Mouse (Mus musculus): ENCODE measurements around the gene Map3k4. TPM values are rescaled to one million over a fixed set of nuclear protein-coding genes. Genes with fewer than 3 reads are reported as not detected.

Map3k4 gene
- polyA plus RNA-seq, 1 experiment, result 19.6 TPM

DNA sequence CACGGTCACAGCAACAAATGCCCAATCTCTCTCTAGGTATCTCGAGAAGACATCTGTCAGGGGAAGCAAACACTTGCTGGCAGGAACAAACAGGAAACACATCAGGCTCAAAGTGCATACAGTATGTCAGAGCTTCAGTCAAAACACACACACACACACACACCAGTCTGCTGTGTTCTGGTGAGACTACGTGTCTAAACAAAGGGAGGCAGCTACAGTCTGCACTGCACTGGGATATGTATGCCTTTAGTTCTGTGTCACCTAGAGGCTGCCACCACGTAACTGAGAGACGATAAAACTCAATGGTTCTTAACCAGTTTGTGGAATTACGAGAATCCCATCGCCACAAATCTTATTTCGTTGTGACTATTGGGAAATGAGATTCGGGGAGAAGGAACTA lies 88.8 kb downstream of the Map3k4 start:
- H3ac ChIP-seq (ENCODE audit: control insufficient read depth, insufficient read length), result no peak overlapping the region
- TF ChIP-seq POLR2A (IDR thresholded peaks at IDR 0.05; ENCODE audit: insufficient read length, low read depth), result no peak
- no peak for TF ChIP-seq TCF3 (IDR thresholded peaks at IDR 0.05; ENCODE audit: insufficient read length, low read depth)
- no peak for TF ChIP-seq MYOD1 (IDR thresholded peaks at IDR 0.05; ENCODE audit: control insufficient read depth in 1 of 3, insufficient read length in 2 of 3, low read depth in 2 of 3)
- no peak for TF ChIP-seq USF1 (IDR thresholded peaks at IDR 0.05; ENCODE audit: low read depth)
- no peak for TF ChIP-seq MYOG (IDR thresholded peaks at IDR 0.05; ENCODE audit: control insufficient read depth in 1 of 3, insufficient read depth in 1 of 3, insufficient read length in 2 of 3, low read depth in 2 of 3)
- no peak for TF ChIP-seq REST (IDR thresholded peaks at IDR 0.05; ENCODE audit: insufficient read depth, insufficient read length)
- TF ChIP-seq CEBPB (IDR thresholded peaks at IDR 0.05; ENCODE audit: insufficient read depth, poor library complexity, severe bottlenecking), result no peak
- TF ChIP-seq E2F4 (IDR thresholded peaks at IDR 0.05; ENCODE audit: insufficient read depth), result no peak
- H3K4me2 ChIP-seq (ENCODE audit: low read depth), result no peak overlapping the region
- H3K79me2 ChIP-seq (ENCODE audit: control insufficient read depth, insufficient read depth), result no peaks in the 10 kb centered on the region
- no peak overlapping the region for H3K4me3 ChIP-seq
- no peaks in the 10 kb centered on the region for H3K27me3 ChIP-seq (ENCODE audit: control insufficient read depth, insufficient read depth, insufficient read length)
- H3K36me3 ChIP-seq (ENCODE audit: control insufficient read depth, insufficient read depth), result peaks cover 28% of the 10 kb centered on the region

DNA sequence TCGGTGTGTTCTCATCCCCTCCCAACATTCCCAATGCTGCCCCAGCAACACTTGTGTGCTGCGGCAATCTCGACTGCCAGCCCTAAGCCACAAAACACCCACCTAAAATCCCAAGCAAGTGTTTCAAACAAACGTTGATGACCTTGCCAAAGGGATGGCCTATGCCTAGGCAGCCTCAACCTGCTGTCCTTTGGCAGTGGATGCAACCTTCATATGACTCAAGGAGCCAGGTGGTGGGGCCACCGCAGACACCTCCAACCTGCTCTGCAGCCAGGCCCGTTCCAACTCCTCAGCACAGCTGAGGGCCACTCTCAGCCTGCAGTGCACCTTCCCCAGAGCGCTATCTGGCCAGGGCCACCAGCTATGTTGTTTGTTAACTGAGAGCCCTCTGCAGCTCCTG lies 90.1 kb downstream of the Map3k4 start:
- Histone ChIP-seq H3K36me3 (ENCODE audit: control insufficient read depth, insufficient read depth) (peaks cover 23% of the 10 kb centered on the region), H3K4me3 (no peak overlapping the region), H3K79me2 (ENCODE audit: control insufficient read depth, insufficient read depth) (no peaks in the 10 kb centered on the region), H3K27me3 (ENCODE audit: control insufficient read depth, insufficient read depth, insufficient read length) (no peaks in the 10 kb centered on the region), H3ac (ENCODE audit: control insufficient read depth, insufficient read length) (no peak overlapping the region), H3K4me2 (ENCODE audit: low read depth) (no peak overlapping the region)
- TF ChIP-seq MYOG (IDR thresholded peaks at IDR 0.05; ENCODE audit: control insufficient read depth in 1 of 3, insufficient read depth in 1 of 3, insufficient read length in 2 of 3, low read depth in 2 of 3) (peak in 1 of 3 experiments; percentile 9), MAX (IDR thresholded peaks at IDR 0.05; ENCODE audit: low read depth) (no peak), MYOD1 (IDR thresholded peaks at IDR 0.05; ENCODE audit: control insufficient read depth in 1 of 3, insufficient read length in 2 of 3, low read depth in 2 of 3) (peak in 1 of 3 experiments; percentile 63), POLR2A (IDR thresholded peaks at IDR 0.05; ENCODE audit: insufficient read length, low read depth) (no peak)

DNA sequence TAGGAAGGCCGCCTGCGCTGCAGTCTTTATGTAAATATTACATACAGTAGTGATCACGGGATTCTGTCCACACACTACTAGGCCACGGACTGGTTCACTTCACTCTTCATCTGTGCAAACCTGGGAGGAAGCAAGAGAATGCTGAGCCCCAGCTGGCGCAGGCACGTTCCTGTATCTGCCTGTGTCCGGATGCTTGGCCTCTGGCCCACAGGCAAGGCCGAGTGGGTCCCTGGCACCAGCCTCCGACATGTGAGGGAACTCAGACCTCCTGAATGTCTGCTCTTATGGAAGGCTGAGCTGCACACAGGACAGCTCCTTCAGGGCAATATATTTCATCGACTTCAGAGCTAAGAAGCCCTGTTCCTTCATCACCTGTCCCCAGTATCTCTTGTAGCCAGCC lies 90.6 kb downstream of the Map3k4 start:
- Histone ChIP-seq H3K27me3 (ENCODE audit: control insufficient read depth, insufficient read depth, insufficient read length) (no peaks in the 10 kb centered on the region), H3K79me2 (ENCODE audit: control insufficient read depth, insufficient read depth) (no peaks in the 10 kb centered on the region), H3K4me2 (ENCODE audit: low read depth) (no peak overlapping the region), H3ac (ENCODE audit: control insufficient read depth, insufficient read length) (no peak overlapping the region), H3K4me3 (no peak overlapping the region), H3K36me3 (ENCODE audit: control insufficient read depth, insufficient read depth) (peaks cover 19% of the 10 kb centered on the region)
- TF ChIP-seq CEBPB (IDR thresholded peaks at IDR 0.05; ENCODE audit: insufficient read depth, poor library complexity, severe bottlenecking) (no peak), MAX (IDR thresholded peaks at IDR 0.05; ENCODE audit: low read depth) (no peak), E2F4 (IDR thresholded peaks at IDR 0.05; ENCODE audit: insufficient read depth) (no peak), MYOD1 (IDR thresholded peaks at IDR 0.05; ENCODE audit: control insufficient read depth in 1 of 3, insufficient read length in 2 of 3, low read depth in 2 of 3) (no peak), SRF (IDR thresholded peaks at IDR 0.05; ENCODE audit: control insufficient read depth, insufficient read length, low read depth) (no peak), POLR2AphosphoS2 (IDR thresholded peaks at IDR 0.05; ENCODE audit: insufficient read length, low read depth) (no peak), TCF12 (IDR thresholded peaks at IDR 0.05; ENCODE audit: insufficient read depth, poor library complexity, severe bottlenecking) (no peak), POLR2A (IDR thresholded peaks at IDR 0.05; ENCODE audit: insufficient read length, low read depth) (no peak), MYOG (IDR thresholded peaks at IDR 0.05; ENCODE audit: control insufficient read depth in 1 of 3, insufficient read depth in 1 of 3, insufficient read length in 2 of 3, low read depth in 2 of 3) (no peak), REST (IDR thresholded peaks at IDR 0.05; ENCODE audit: insufficient read depth, insufficient read length) (no peak), TCF3 (IDR thresholded peaks at IDR 0.05; ENCODE audit: insufficient read length, low read depth) (no peak), USF1 (IDR thresholded peaks at IDR 0.05; ENCODE audit: low read depth) (no peak)

DNA sequence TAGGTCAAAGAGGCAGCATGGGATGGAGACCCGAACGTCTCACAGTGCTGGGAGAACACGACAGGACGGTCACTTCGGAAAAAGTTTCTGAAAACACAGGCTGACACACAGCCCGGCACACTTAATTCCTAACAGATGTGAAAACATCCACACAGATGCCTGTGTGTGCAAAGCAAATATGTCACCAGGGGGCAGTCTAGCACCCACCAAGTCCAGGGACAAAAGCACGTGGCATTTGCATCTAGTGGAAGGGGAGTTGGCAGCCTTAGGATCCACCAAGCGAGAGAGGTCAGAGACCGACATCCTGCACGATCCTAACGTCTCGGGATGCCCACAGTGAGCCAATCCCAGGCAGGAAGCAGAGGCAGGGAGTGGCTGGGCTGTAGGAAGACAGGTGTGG lies 92.0 kb downstream of the Map3k4 start:
- Histone ChIP-seq H3K4me2 (ENCODE audit: low read depth) (no peak overlapping the region), H3K36me3 (ENCODE audit: control insufficient read depth, insufficient read depth) (peaks cover 16% of the 10 kb centered on the region), H3K4me3 (no peak overlapping the region), H3K79me2 (ENCODE audit: control insufficient read depth, insufficient read depth) (no peaks in the 10 kb centered on the region), H3K27me3 (ENCODE audit: control insufficient read depth, insufficient read depth, insufficient read length) (no peaks in the 10 kb centered on the region), H3ac (ENCODE audit: control insufficient read depth, insufficient read length) (no peak overlapping the region)
- TF ChIP-seq REST (IDR thresholded peaks at IDR 0.05; ENCODE audit: insufficient read depth, insufficient read length) (no peak), CEBPB (IDR thresholded peaks at IDR 0.05; ENCODE audit: insufficient read depth, poor library complexity, severe bottlenecking) (no peak), MYOD1 (IDR thresholded peaks at IDR 0.05; ENCODE audit: control insufficient read depth in 1 of 3, insufficient read length in 2 of 3, low read depth in 2 of 3) (no peak), TCF3 (IDR thresholded peaks at IDR 0.05; ENCODE audit: insufficient read length, low read depth) (no peak), USF1 (IDR thresholded peaks at IDR 0.05; ENCODE audit: low read depth) (no peak), POLR2A (IDR thresholded peaks at IDR 0.05; ENCODE audit: insufficient read length, low read depth) (no peak), TCF12 (IDR thresholded peaks at IDR 0.05; ENCODE audit: insufficient read depth, poor library complexity, severe bottlenecking) (no peak), POLR2AphosphoS2 (IDR thresholded peaks at IDR 0.05; ENCODE audit: insufficient read length, low read depth) (no peak), MYOG (IDR thresholded peaks at IDR 0.05; ENCODE audit: control insufficient read depth in 1 of 3, insufficient read depth in 1 of 3, insufficient read length in 2 of 3, low read depth in 2 of 3) (no peak), E2F4 (IDR thresholded peaks at IDR 0.05; ENCODE audit: insufficient read depth) (no peak), MAX (IDR thresholded peaks at IDR 0.05; ENCODE audit: low read depth) (no peak), SRF (IDR thresholded peaks at IDR 0.05; ENCODE audit: control insufficient read depth, insufficient read length, low read depth) (no peak)

DNA sequence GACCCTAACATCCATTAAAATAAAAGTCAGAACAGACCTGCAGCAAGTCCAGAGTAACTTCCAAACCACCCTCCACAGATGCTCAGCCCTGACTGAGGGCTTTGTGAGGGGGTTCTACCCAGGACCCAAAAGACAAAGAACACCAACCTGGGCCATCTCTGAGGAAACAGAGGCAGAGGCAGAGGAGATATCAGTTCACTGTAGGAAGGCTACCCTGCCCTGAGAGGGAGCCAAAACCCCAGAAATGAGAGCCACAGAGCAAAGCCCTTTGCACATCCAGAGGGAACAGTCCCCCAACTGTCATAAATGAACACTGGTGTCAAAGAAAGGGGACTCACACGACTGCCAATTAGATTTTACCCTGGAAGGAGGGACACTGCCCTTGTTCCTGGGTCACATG lies 93.4 kb downstream of the Map3k4 start:
- H3ac ChIP-seq (ENCODE audit: control insufficient read depth, insufficient read length), result no peak overlapping the region
- TF ChIP-seq MAX (IDR thresholded peaks at IDR 0.05; ENCODE audit: low read depth) (no peak), SRF (IDR thresholded peaks at IDR 0.05; ENCODE audit: control insufficient read depth, insufficient read length, low read depth) (no peak), REST (IDR thresholded peaks at IDR 0.05; ENCODE audit: insufficient read depth, insufficient read length) (no peak)
- H3K4me2 ChIP-seq (ENCODE audit: low read depth), result no peak overlapping the region
- H3K4me3 ChIP-seq, result no peak overlapping the region
- no peaks in the 10 kb centered on the region for H3K27me3 ChIP-seq (ENCODE audit: control insufficient read depth, insufficient read depth, insufficient read length)
- H3K79me2 ChIP-seq (ENCODE audit: control insufficient read depth, insufficient read depth), result no peaks in the 10 kb centered on the region
- H3K36me3 ChIP-seq (ENCODE audit: control insufficient read depth, insufficient read depth), result peaks cover 16% of the 10 kb centered on the region

All from myocyte (in vitro differentiated cells).